Mouse (Mus musculus) CH12.LX (cell line): ENCODE data around the gene Ccr4. TPM values are rescaled to one million over a fixed set of nuclear protein-coding genes. Genes with fewer than 3 reads are reported as not detected.

Experiments used
- DNase-seq: peaks from one replicate; pipeline ENCODE4 v3.0.0-alpha.2; 2013; ENCODE audit errors: extremely low read depth
- H3K27ac ChIP-seq: 2 replicates; pipeline ENCODE4 v1.5.1; 2012; ENCODE audit warnings: low read depth, mild to moderate bottlenecking, control low read depth, moderate library complexity; ENCODE audit not compliant: insufficient read depth
- H3K27me3 ChIP-seq: replicated peaks from 2 replicates; pipeline ENCODE3; 2012; ENCODE audit warnings: inconsistent platforms
- H3K36me3 ChIP-seq, 2 experiments: replicated peaks in 1 of 2; 2 replicates each; pipeline versions ENCODE3 to v1.6.1; 2012; ENCODE audit warnings: inconsistent platforms in 1 of 2, low read length in 1 of 2, mild to moderate bottlenecking in 1 of 2, mixed read lengths in 1 of 2, moderate library complexity in 1 of 2; ENCODE audit not compliant: control insufficient read depth in 1 of 2, insufficient read depth in 1 of 2
- H3K4me1 ChIP-seq, 2 experiments: 2 replicates each; pipeline ENCODE4 v1.6.1; 2012; ENCODE audit warnings: inconsistent platforms in 1 of 2, moderate library complexity in 1 of 2; ENCODE audit not compliant: insufficient read depth in 2 of 2, control insufficient read depth in 1 of 2
- H3K4me2 ChIP-seq: 2 replicates; pipeline ENCODE4 v1.6.1; 2012; ENCODE audit warnings: low read depth, mild to moderate bottlenecking, control low read depth; ENCODE audit not compliant: poor library complexity, insufficient read depth, severe bottlenecking
- H3K4me3 ChIP-seq, 3 experiments: fragments of 150-350 bp in 1 of 3; sonication (generic) in 1 of 3; replicated peaks in 1 of 3; 2 replicates each; pipeline versions ENCODE3 to v1.5.1; 2011 to 2012; ENCODE audit warnings: low read depth in 2 of 3, low read length in 2 of 3, mild to moderate bottlenecking in 2 of 3, moderate library complexity in 2 of 3, control low read depth in 1 of 3, improper control_type of control experiment in 1 of 3, inconsistent platforms in 1 of 3, mixed read lengths in 1 of 3; ENCODE audit not compliant: poor library complexity in 1 of 3
- H3K79me2 ChIP-seq: replicated peaks from 2 replicates; pipeline ENCODE4 v1.6.1; 2012; ENCODE audit warnings: mild to moderate bottlenecking, moderate library complexity; ENCODE audit not compliant: control insufficient read depth, poor library complexity, insufficient read depth, severe bottlenecking; ENCODE audit errors: extremely low read depth
- H3K9ac ChIP-seq: 2 replicates; pipeline ENCODE4 v1.6.1; 2012; ENCODE audit warnings: low read depth, mild to moderate bottlenecking, control low read depth, moderate library complexity; ENCODE audit not compliant: insufficient read depth
- H3K9me3 ChIP-seq: replicated peaks from 2 replicates; pipeline ENCODE3; 2012; ENCODE audit warnings: low read length, inconsistent platforms, mixed read lengths
- BHLHE40 ChIP-seq: IDR thresholded peaks from 2 replicates; pipeline ENCODE4 v1.6.1; 2011; ENCODE audit warnings: mild to moderate bottlenecking, low read depth, low read length, improper control_type of control experiment
- CHD2 ChIP-seq: IDR thresholded peaks from 2 replicates; pipeline ENCODE4 v1.6.1; 2011; ENCODE audit warnings: low read length, improper control_type of control experiment
- CTCF ChIP-seq, 2 experiments: IDR thresholded peaks in 1 of 2; conservative IDR thresholded peaks in 1 of 2; 2 replicates each; pipeline ENCODE4 v1.5.1; 2011 to 2012; ENCODE audit warnings: low read depth in 2 of 2, low read length in 2 of 2, improper control_type of control experiment in 1 of 2, inconsistent platforms in 1 of 2, mild to moderate bottlenecking in 1 of 2, moderate library complexity in 1 of 2
- E2F4 ChIP-seq: IDR thresholded peaks from 2 replicates; pipeline ENCODE4 v1.6.1; 2011; ENCODE audit warnings: low read depth, low read length, improper control_type of control experiment; ENCODE audit not compliant: insufficient replicate concordance
- EP300 ChIP-seq: IDR thresholded peaks from 2 replicates; pipeline ENCODE4 v1.6.1; 2011; ENCODE audit warnings: low read length, improper control_type of control experiment
- ETS1 ChIP-seq: conservative IDR thresholded peaks from 2 replicates; pipeline ENCODE4 v1.6.1; 2012; ENCODE audit warnings: low read depth, mild to moderate bottlenecking, inconsistent platforms, low read length, improper control_type of control experiment, moderate library complexity
- GABPA ChIP-seq: IDR thresholded peaks from 2 replicates; pipeline ENCODE4 v1.6.1; 2012; ENCODE audit warnings: low read depth, low read length, improper control_type of control experiment, inconsistent platforms; ENCODE audit not compliant: insufficient replicate concordance
- HCFC1 ChIP-seq: IDR thresholded peaks from 2 replicates; pipeline ENCODE4 v1.6.1; 2012; ENCODE audit warnings: low read depth, mild to moderate bottlenecking, inconsistent platforms, low read length, improper control_type of control experiment
- IRF4 ChIP-seq: IDR thresholded peaks from 2 replicates; pipeline ENCODE4 v1.6.1; 2014; ENCODE audit warnings: low read depth, mild to moderate bottlenecking, inconsistent platforms, low read length, improper control_type of control experiment
- JUN ChIP-seq: IDR thresholded peaks from 2 replicates; pipeline ENCODE4 v1.6.1; 2011; ENCODE audit warnings: low read depth, mild to moderate bottlenecking, low read length, improper control_type of control experiment, moderate library complexity; ENCODE audit not compliant: insufficient read depth
- JUND ChIP-seq: conservative IDR thresholded peaks from 2 replicates; pipeline ENCODE4 v1.6.1; 2011; ENCODE audit warnings: low read depth, low read length, improper control_type of control experiment
- KAT2A ChIP-seq: IDR thresholded peaks from 2 replicates; pipeline ENCODE4 v1.6.1; 2012; ENCODE audit warnings: low read length, improper control_type of control experiment, inconsistent platforms; ENCODE audit not compliant: insufficient replicate concordance
- MAX ChIP-seq: IDR thresholded peaks from 2 replicates; pipeline ENCODE4 v1.6.1; 2011; ENCODE audit warnings: low read length, improper control_type of control experiment
- MAZ ChIP-seq: IDR thresholded peaks from 2 replicates; pipeline ENCODE4 v1.6.1; 2012; ENCODE audit warnings: low read depth, mild to moderate bottlenecking, inconsistent platforms, low read length, improper control_type of control experiment, moderate library complexity
- MEF2A ChIP-seq: IDR thresholded peaks from 2 replicates; pipeline ENCODE4 v1.6.1; 2014; ENCODE audit warnings: low read depth, mild to moderate bottlenecking, inconsistent platforms, low read length, improper control_type of control experiment, borderline replicate concordance
- MYC ChIP-seq: IDR thresholded peaks from 2 replicates; pipeline ENCODE4 v1.6.1; 2011; ENCODE audit warnings: low read depth, mild to moderate bottlenecking, improper control_type of control experiment, low read length
- NELFE ChIP-seq: IDR thresholded peaks from 2 replicates; pipeline ENCODE4 v1.6.1; 2011; ENCODE audit warnings: low read depth, low read length, improper control_type of control experiment
- NRF1 ChIP-seq: IDR thresholded peaks from 2 replicates; pipeline ENCODE4 v1.6.1; 2014; ENCODE audit warnings: low read depth, mild to moderate bottlenecking, inconsistent platforms, low read length, improper control_type of control experiment, moderate library complexity
- PAX5 ChIP-seq: IDR thresholded peaks from 2 replicates; pipeline ENCODE4 v1.6.1; 2012; ENCODE audit warnings: low read length, inconsistent platforms, mixed read lengths
- POLR2A ChIP-seq: IDR thresholded peaks from 2 replicates; pipeline ENCODE4 v1.6.1; 2011; ENCODE audit warnings: low read depth, mild to moderate bottlenecking, improper control_type of control experiment, low read length
- POLR2AphosphoS2 ChIP-seq: IDR thresholded peaks from 2 replicates; pipeline ENCODE4 v1.6.1; 2011; ENCODE audit warnings: low read depth, low read length, improper control_type of control experiment
- RAD21 ChIP-seq: IDR thresholded peaks from 2 replicates; pipeline ENCODE4 v1.6.1; 2011; ENCODE audit warnings: low read depth, mild to moderate bottlenecking, low read length, improper control_type of control experiment, moderate library complexity
- RCOR1 ChIP-seq: conservative IDR thresholded peaks from 2 replicates; pipeline ENCODE4 v1.6.1; 2012; ENCODE audit warnings: low read depth, mild to moderate bottlenecking, inconsistent platforms, low read length, improper control_type of control experiment
- SIN3A ChIP-seq: IDR thresholded peaks from 2 replicates; pipeline ENCODE4 v1.6.1; 2012; ENCODE audit warnings: low read length, improper control_type of control experiment, inconsistent platforms
- SMC3 ChIP-seq: IDR thresholded peaks from 2 replicates; pipeline ENCODE4 v1.6.1; 2011; ENCODE audit warnings: low read depth, low read length, improper control_type of control experiment
- TBP ChIP-seq: conservative IDR thresholded peaks from 2 replicates; pipeline ENCODE4 v1.6.1; 2011; ENCODE audit warnings: low read depth, low read length, improper control_type of control experiment
- TCF12 ChIP-seq: IDR thresholded peaks from 2 replicates; pipeline ENCODE4 v1.6.1; 2014; ENCODE audit warnings: low read depth, mild to moderate bottlenecking, inconsistent platforms, low read length, improper control_type of control experiment
- USF1 ChIP-seq: IDR thresholded peaks from 2 replicates; pipeline ENCODE4 v1.6.1; 2014; ENCODE audit warnings: low read depth, mild to moderate bottlenecking, inconsistent platforms, low read length, improper control_type of control experiment
- USF2 ChIP-seq: conservative IDR thresholded peaks from 2 replicates; pipeline ENCODE4 v1.6.1; 2011; ENCODE audit warnings: low read depth, low read length, improper control_type of control experiment
- ZMIZ1 ChIP-seq: IDR thresholded peaks from 2 replicates; pipeline ENCODE4 v1.6.1; 2012; ENCODE audit warnings: low read depth, mild to moderate bottlenecking, inconsistent platforms, low read length, improper control_type of control experiment
- ZNF384 ChIP-seq: IDR thresholded peaks from 2 replicates; pipeline ENCODE4 v1.6.1; 2012; ENCODE audit warnings: low read depth, low read length, improper control_type of control experiment, inconsistent platforms
- dilution Hi-C: fragments of 300-500 bp; cut with MboI; formaldehyde crosslinking; loops from 2 replicates; pipeline ENCODE4 v1.14.3; 2020; ENCODE audit warnings: low sequenced_read_pairs; ENCODE audit not compliant: extremely low pct_unique_long_range_greater_than_20kb, extremely low pct_ligation_motif_present
- in situ Hi-C: fragments of 300-500 bp; cut with MboI; formaldehyde crosslinking; loops from 3 replicates; pipeline ENCODE4 v1.14.3; 2019; ENCODE audit warnings: low sequenced_read_pairs, low pct_ligation_motif_present, low pct_unique_long_range_greater_than_20kb, mixed read lengths
- polyA plus RNA-seq: library from polyadenylated mRNA; unstranded; fragments of >175 nt; gene quantifications from 2 replicates; pipeline ENCODE4 v1.2.1, GENCODE M21; 2012; ENCODE audit warnings: low read depth; ENCODE audit not compliant: insufficient read length
- total RNA-seq, 2 experiments: library from RNA; depleted of rRNA; stranded (reverse); fragments of 300-350 nt in 1 of 2; fragments of >200 nt in 1 of 2; gene quantifications; 2 replicates each; pipeline ENCODE4 v1.2.3; 2012 to 2014

The Ccr4 gene
- total and polyA plus RNA-seq, 3 experiments: 0.08 to 0.74 (median 0.36) TPM

GRCm38 (mm10) chr9:114458436-114458835 lies 46.3 kb downstream of the Ccr4 start:
- in situ Hi-C loops: no loop called here
- H3K9me3 ChIP-seq: no peaks in the 10 kb centered on the region
- TF ChIP-seq NELFE: no peak
- TF ChIP-seq PAX5: no peak
- TF ChIP-seq MEF2A: no peak
- TF ChIP-seq RAD21: no peak
- TF ChIP-seq SMC3: no peak
- no peak for TF ChIP-seq KAT2A
- TF ChIP-seq BHLHE40: no peak
- no peak for TF ChIP-seq IRF4
- TF ChIP-seq SIN3A: no peak
- TF ChIP-seq ZMIZ1: no peak
- TF ChIP-seq USF2: no peak
- no peak for TF ChIP-seq JUN
- no peak for TF ChIP-seq NRF1
- no peak for TF ChIP-seq POLR2A
- TF ChIP-seq TBP: no peak
- TF ChIP-seq, all 38 proteins: peak for 0
- H3K4me3 ChIP-seq: no peak overlapping the region
- no peaks in the 10 kb centered on the region for H3K27me3 ChIP-seq
- H3K36me3 ChIP-seq: peaks cover 29 to 56% of the 10 kb centered on the region in 2 experiments
- H3K79me2 ChIP-seq: no peaks in the 10 kb centered on the region
- DNase-seq: no peak
- H3K9ac ChIP-seq: no peak overlapping the region
- no peak overlapping the region for H3K4me2 ChIP-seq
- peaks cover 16 to 83% of the 10 kb centered on the region in 2 experiments for H3K4me1 ChIP-seq
- dilution Hi-C loops: no loop called here
- no peak overlapping the region for H3K27ac ChIP-seq

- peak overlapping the region; percentile 84 for H3K27ac ChIP-seq
- no peak for TF ChIP-seq E2F4
- no peak for TF ChIP-seq PAX5
- no peak for TF ChIP-seq NELFE
- peak; percentile 87 for TF ChIP-seq BHLHE40
- TF ChIP-seq POLR2AphosphoS2: no peak
- peak; percentile 38; the same call in 1 of the 2 replicates for TF ChIP-seq MYC
- TF ChIP-seq ETS1: peak; percentile 78
- TF ChIP-seq USF1: no peak
- TF ChIP-seq IRF4: peak; percentile 97
- no peak for TF ChIP-seq USF2
- peak; percentile 60 for TF ChIP-seq MAZ
- TF ChIP-seq SMC3: no peak
- peak; percentile 68; the same call in 1 of the 2 replicates for TF ChIP-seq CHD2
- TF ChIP-seq HCFC1: 0 out of 2 replicates have a peak, but pooled peaks have one; percentile 15
- no peak; the same call in 1 of the 2 replicates for TF ChIP-seq RAD21
- peak; percentile 67; the same call in 1 of the 2 replicates for TF ChIP-seq SIN3A
- peak; percentile 75 for TF ChIP-seq MAX
- TF ChIP-seq GABPA: no peak
- TF ChIP-seq MEF2A: peak; percentile 95
- TF ChIP-seq JUND: peak; percentile 96
- TF ChIP-seq POLR2A: no peak
- TF ChIP-seq EP300: peak; percentile 96
- TF ChIP-seq RCOR1: peak; percentile 73; the same call in 1 of the 2 replicates
- TF ChIP-seq TCF12: no peak
- TF ChIP-seq CTCF (conservative IDR thresholded peaks at IDR 0.05 in 1 of 2, IDR thresholded peaks at IDR 0.05 in 1 of 2; ENCODE audit: low read depth in 2 of 2, low read length in 2 of 2): no peak
- TF ChIP-seq ZNF384: peak; percentile 88
- no peak for TF ChIP-seq TBP
- peak; percentile 83 for TF ChIP-seq JUN
Observed at GRCm38 (mm10) chr9:114455420-114455819, 49.3 kb downstream of the Ccr4 start.

More at GRCm38 (mm10) chr9:114455420-114455819, 49.3 kb downstream of the Ccr4 start:
- Histone ChIP-seq H3K9ac (no peak overlapping the region), H3K27me3 (no peaks in the 10 kb centered on the region), H3K4me1 (peaks cover 23 to 90% of the 10 kb centered on the region in 2 experiments), H3K36me3 (peaks cover 17 to 31% of the 10 kb centered on the region in 2 experiments), H3K4me2 (peak overlapping the region; percentile 42), H3K9me3 (no peaks in the 10 kb centered on the region), H3K4me3 (peak overlapping the region in 1 of 3 experiments; percentile 43), H3K79me2 (no peaks in the 10 kb centered on the region)
- in situ Hi-C loops: no loop called here
- DNase-seq: peak; percentile 49
- dilution Hi-C loops: no loop called here
